Mouse (Mus musculus) limb, embryonic 14.5 days (tissue): ENCODE data around the gene Gm5416. TPM values are rescaled to one million over a fixed set of nuclear protein-coding genes. Genes with fewer than 3 reads are reported as not detected.
"Not testable (repeated sequence)": the region's sequence is repeated elsewhere in the genome, so short reads cannot be mapped to it uniquely, and the experiment has no call there.

Source experiments
- ATAC-seq: fragments of 200-750 bp; cut with Nextera tagmentation; 2 replicates; pipeline ENCODE4 v1.8.0; 2017; ENCODE audit warnings: low read depth, moderate number of reproducible peaks, moderate TSS enrichment; ENCODE audit not compliant: low FRiP score
- DNase-seq: peaks from one replicate; pipeline ENCODE4 v3.0.0-alpha.2; 2015; ENCODE audit warnings: low spot score
- H3K27ac ChIP-seq: fragments of 300-500 bp; sonication (generic); replicated peaks from 2 replicates; pipeline ENCODE4 v1.5.1; 2014; ENCODE audit warnings: low read depth, mild to moderate bottlenecking, low read length, moderate library complexity, mixed read lengths
- H3K27me3 ChIP-seq: fragments of 300-500 bp; sonication (generic); 2 replicates; pipeline ENCODE4 v1.6.1; 2014; ENCODE audit warnings: low read length, mixed read lengths; ENCODE audit not compliant: control insufficient read depth, insufficient read depth
- H3K36me3 ChIP-seq: fragments of 300-500 bp; sonication (generic); 2 replicates; pipeline ENCODE4 v1.6.1; 2014; ENCODE audit warnings: mild to moderate bottlenecking, low read length, moderate library complexity, mixed read lengths; ENCODE audit not compliant: control insufficient read depth, insufficient read depth
- H3K4me1 ChIP-seq: fragments of 300-500 bp; sonication (generic); 2 replicates; pipeline ENCODE4 v1.6.1; 2014; ENCODE audit warnings: antibody characterized with exemption, low read length, mixed read lengths; ENCODE audit not compliant: control insufficient read depth, insufficient read depth
- H3K4me2 ChIP-seq: fragments of 300-500 bp; sonication (generic); replicated peaks from 2 replicates; pipeline ENCODE4 v1.6.1; 2014; ENCODE audit warnings: low read depth, mild to moderate bottlenecking, low read length, moderate library complexity; ENCODE audit not compliant: severe bottlenecking
- H3K4me3 ChIP-seq: fragments of 300-500 bp; sonication (generic); replicated peaks from 2 replicates; pipeline ENCODE4 v1.5.1; 2014; ENCODE audit warnings: low read length
- H3K9ac ChIP-seq: fragments of 300-500 bp; sonication (generic); 2 replicates; pipeline ENCODE4 v1.6.1; 2014; ENCODE audit warnings: mild to moderate bottlenecking, low read depth, low read length, moderate library complexity; ENCODE audit not compliant: severe bottlenecking
- H3K9me3 ChIP-seq: fragments of 300-500 bp; sonication (generic); 2 replicates; pipeline ENCODE4 v1.6.1; 2016; ENCODE audit warnings: low read length; ENCODE audit not compliant: control insufficient read depth
- POLR2A ChIP-seq: fragments of 200-500 bp; IDR thresholded peaks from 2 replicates; pipeline ENCODE4 v1.8.0; 2012; ENCODE audit warnings: inconsistent platforms, mild to moderate bottlenecking, moderate library complexity, borderline replicate concordance; ENCODE audit not compliant: insufficient read depth, insufficient read length; ENCODE audit errors: extremely low read depth
- WGBS: fragments of 180-500 bp; shearing (Covaris S2); extraction: QIAGEN DNeasy Blood & Tissue Kit; methylation state at CpG from one replicate; pipeline ENCODE4 v1.1.7; 2014; 5-methylcytosine and 5-hydroxymethylcytosine counted together
- polyA plus RNA-seq, 2 experiments: library from polyadenylated mRNA; depleted of rRNA in 1 of 2; stranded (reverse) in 1 of 2; unstranded in 1 of 2; fragments of >200 nt; fragmentation: Nextera tagmentation in 1 of 2; extraction: Ambion mirVana in 1 of 2; gene quantifications; 2 replicates each; pipeline versions ENCODE4 v1.2.1 to v1.2.3; 2012 to 2014

The Gm5416 gene
- polyA plus RNA-seq (2012; rRNA removed) (not detected in 2 replicates), polyA plus RNA-seq (2014; fragmentation: Nextera tagmentation; extraction: Ambion mirVana) (not detected in 2 replicates)

GRCm38 (mm10) chr16:36209967-36210453 is at the start of gene Gm5416:
TSS of gene Gm5416 (plus strand) at chr16:36210403.
- ATAC-seq (no peak), DNase-seq (no peak)
- Histone ChIP-seq H3K36me3 (no peaks in the 10 kb centered on the region), H3K27ac (no peak within 1 kb of the TSS), H3K27me3 (no peaks in the 10 kb centered on the region), H3K9ac (no peak within 1 kb of the TSS), H3K9me3 (no peaks in the 10 kb centered on the region), H3K4me1 (no peaks in the 10 kb centered on the region), H3K4me2 (no peak within 1 kb of the TSS), H3K4me3 (no peak within 1 kb of the TSS)
- TF ChIP-seq POLR2A, result no peak
- 71% methylated on average over 2 of the region's 2 CpGs for WGBS

- H3K9ac ChIP-seq, ATAC-seq, H3K9me3 ChIP-seq, H3K27ac ChIP-seq, H3K36me3 ChIP-seq, DNase-seq, H3K4me2 ChIP-seq, H3K4me1 ChIP-seq, H3K4me3 ChIP-seq, H3K27me3 ChIP-seq: not testable (repeated sequence)
- 84% methylated on average over 9 of the region's 10 CpGs for WGBS
Observed at GRCm38 (mm10) chr16:36167841-36168240, 42.4 kb upstream of the Gm5416 start.

- DNase-seq (no peak), ATAC-seq (no peak)
- Histone ChIP-seq H3K4me1 (no peaks in the 10 kb centered on the region), H3K4me2 (no peak overlapping the region), H3K9me3 (no peaks in the 10 kb centered on the region), H3K27me3 (no peaks in the 10 kb centered on the region), H3K27ac (no peak overlapping the region), H3K9ac (no peak overlapping the region), H3K4me3 (no peak overlapping the region), H3K36me3 (no peaks in the 10 kb centered on the region)
- no peak for TF ChIP-seq POLR2A
Observed at GRCm38 (mm10) chr16:36176108-36176507, 34.1 kb upstream of the Gm5416 start.

- TF ChIP-seq POLR2A, result no peak
- 87% methylated on average over 2 of the region's 2 CpGs for WGBS
- no peak for ATAC-seq
- no peak for DNase-seq
- H3K9ac ChIP-seq, result no peak overlapping the region
- H3K9me3 ChIP-seq, result no peaks in the 10 kb centered on the region
- no peaks in the 10 kb centered on the region for H3K4me1 ChIP-seq
- H3K4me3 ChIP-seq, result no peak overlapping the region
- no peaks in the 10 kb centered on the region for H3K36me3 ChIP-seq
- no peak overlapping the region for H3K4me2 ChIP-seq
- H3K27me3 ChIP-seq, result no peaks in the 10 kb centered on the region
- no peak overlapping the region for H3K27ac ChIP-seq
Observed at GRCm38 (mm10) chr16:36179910-36180309, 30.3 kb upstream of the Gm5416 start.

GRCm38 (mm10) chr16:36183912-36184311 is 26.3 kb upstream of the Gm5416 start, which contains the start of gene Gm5483:
TSS of gene Gm5483 (plus strand) at chr16:36184212.
- H3K9me3 ChIP-seq, H3K27ac ChIP-seq, H3K27me3 ChIP-seq, H3K36me3 ChIP-seq, H3K4me1 ChIP-seq, H3K4me3 ChIP-seq, DNase-seq, H3K9ac ChIP-seq, ATAC-seq, H3K4me2 ChIP-seq: not testable (repeated sequence)
- 81% methylated on average over 4 of the region's 4 CpGs for WGBS

- Histone ChIP-seq H3K4me3 (no peak overlapping the region), H3K9me3 (no peaks in the 10 kb centered on the region), H3K27me3 (no peaks in the 10 kb centered on the region), H3K27ac (no peak overlapping the region), H3K36me3 (no peaks in the 10 kb centered on the region), H3K9ac (no peak overlapping the region), H3K4me1 (no peaks in the 10 kb centered on the region), H3K4me2 (no peak overlapping the region)
- no peak for ATAC-seq
- no peak for DNase-seq
- no peak for TF ChIP-seq POLR2A
- 59% methylated on average over 19 of the region's 19 CpGs for WGBS
Observed at GRCm38 (mm10) chr16:36199226-36199625, 11.0 kb upstream of the Gm5416 start.
